Mouse (Mus musculus) heart, postnatal 0 days (tissue): ENCODE measurements at regions not wholly inside any gene's neighbourhood (a gene's known extent, or its start where the extent isn't known, plus 50 kb on each side); places are given as distances from the start of the nearest gene placed in this dataset.

Experiments used
- ATAC-seq: fragments of 200-750 bp; cut with Nextera tagmentation; 2 replicates; pipeline ENCODE4 v1.8.0; 2017; ENCODE audit warnings: low read depth, moderate number of reproducible peaks, moderate library complexity; ENCODE audit not compliant: insufficient read depth
- DNase-seq: peaks from one replicate; pipeline ENCODE4 v3.0.0-alpha.2; 2016; ENCODE audit warnings: low spot score
- H3K27ac ChIP-seq: fragments of 300-500 bp; sonication (generic); 2 replicates; pipeline ENCODE4 v1.5.1; 2014; ENCODE audit warnings: low read depth, mild to moderate bottlenecking
- H3K27me3 ChIP-seq: fragments of 300-500 bp; sonication (generic); 2 replicates; pipeline ENCODE4 v1.6.1; 2014; ENCODE audit warnings: low read length, mixed read lengths; ENCODE audit not compliant: control insufficient read depth, insufficient read depth
- H3K36me3 ChIP-seq: fragments of 300-500 bp; sonication (generic); replicated peaks from 2 replicates; pipeline ENCODE4 v1.6.1; 2014; ENCODE audit warnings: low read length, mixed read lengths; ENCODE audit not compliant: control insufficient read depth, insufficient read depth
- H3K4me1 ChIP-seq: fragments of 300-500 bp; sonication (generic); 2 replicates; pipeline ENCODE4 v1.6.1; 2014; ENCODE audit warnings: antibody characterized with exemption; ENCODE audit not compliant: control insufficient read depth, insufficient read depth
- H3K4me2 ChIP-seq: fragments of 300-500 bp; sonication (generic); 2 replicates; pipeline ENCODE4 v1.6.1; 2014; ENCODE audit warnings: low read depth, mild to moderate bottlenecking, low read length, moderate library complexity
- H3K4me3 ChIP-seq: fragments of 300-500 bp; sonication (generic); 2 replicates; pipeline ENCODE4 v1.5.1; 2014; ENCODE audit warnings: low read depth, low read length
- H3K9ac ChIP-seq: fragments of 300-500 bp; sonication (generic); replicated peaks from 2 replicates; pipeline ENCODE4 v1.6.1; 2014; ENCODE audit warnings: low read depth, low read length, mixed read lengths
- H3K9me3 ChIP-seq: fragments of 300-500 bp; sonication (generic); replicated peaks from 2 replicates; pipeline ENCODE4 v1.6.1; 2016; ENCODE audit warnings: low read length; ENCODE audit not compliant: control insufficient read depth
- CTCF ChIP-seq: IDR thresholded peaks from 2 replicates; pipeline ENCODE4 v1.5.1; 2016; ENCODE audit warnings: antibody characterized with exemption, control low read depth, low read depth
- EP300 ChIP-seq: IDR thresholded peaks from 2 replicates; pipeline ENCODE4 v1.6.1; 2016; ENCODE audit warnings: antibody characterized with exemption, low read depth
- WGBS: fragments of 180-500 bp; shearing (Covaris S2); extraction: QIAGEN DNeasy Blood & Tissue Kit; methylation state at CpG from one replicate; pipeline ENCODE4 v1.1.7; 2014; 5-methylcytosine and 5-hydroxymethylcytosine counted together

DNA sequence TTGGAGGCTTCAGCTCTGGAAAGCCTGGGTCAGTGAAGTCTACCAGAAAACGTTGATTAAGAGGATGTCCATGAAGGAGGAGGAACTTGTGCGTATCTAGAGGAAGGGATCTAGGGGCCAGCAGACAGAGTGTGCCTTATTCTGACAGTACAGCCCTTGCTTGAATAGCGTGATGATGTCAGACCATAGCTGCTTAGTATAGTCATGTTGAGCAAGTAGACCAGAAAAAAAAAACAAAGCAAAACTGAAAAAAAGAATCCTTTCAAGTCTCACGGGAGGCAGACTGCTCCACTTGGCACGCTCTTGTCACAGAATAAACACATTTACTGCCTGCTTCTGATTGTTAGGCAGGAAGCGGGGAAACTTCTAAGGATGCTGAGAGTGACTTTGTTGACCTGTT is 290.7 kb downstream of the Rngtt start:
- TF ChIP-seq EP300 (no peak), CTCF (no peak)
- 50% methylated on average over 6 of the region's 6 CpGs for WGBS
- no peaks in the 10 kb centered on the region for H3K36me3 ChIP-seq
- no peak overlapping the region for H3K4me2 ChIP-seq
- ATAC-seq (no peak), DNase-seq (peak; percentile 18)
- H3K4me3 ChIP-seq, result no peak overlapping the region
- H3K9me3 ChIP-seq, result no peaks in the 10 kb centered on the region
- no peak overlapping the region for H3K9ac ChIP-seq
- no peaks in the 10 kb centered on the region for H3K27me3 ChIP-seq
- no peaks in the 10 kb centered on the region for H3K4me1 ChIP-seq
- H3K27ac ChIP-seq, result no peak overlapping the region

DNA sequence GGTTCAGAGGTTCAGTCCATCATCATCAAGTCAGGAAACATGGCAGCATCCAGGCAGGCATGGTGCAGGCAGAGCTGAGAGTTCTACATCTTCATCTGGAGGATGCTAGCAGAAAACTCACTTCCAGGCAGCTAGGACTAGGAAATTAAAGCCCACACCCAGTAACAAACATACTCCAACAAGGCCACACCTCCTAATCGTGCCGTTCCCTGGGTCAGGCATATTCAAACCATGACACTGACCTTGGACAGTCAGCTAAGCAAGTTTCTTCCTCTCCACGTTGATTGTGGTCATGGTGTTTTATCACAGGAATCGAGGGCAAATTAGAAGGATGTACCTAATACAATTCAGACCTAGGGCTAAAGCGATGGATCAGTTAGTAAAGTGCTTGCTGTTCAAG is 294.5 kb downstream of the Rngtt start:
- Histone ChIP-seq H3K9ac (no peak overlapping the region), H3K4me3 (no peak overlapping the region), H3K4me2 (no peak overlapping the region), H3K27me3 (no peaks in the 10 kb centered on the region), H3K27ac (no peak overlapping the region), H3K9me3 (no peaks in the 10 kb centered on the region), H3K4me1 (no peaks in the 10 kb centered on the region), H3K36me3 (no peaks in the 10 kb centered on the region)
- 78% methylated on average over 5 of the region's 5 CpGs for WGBS
- TF ChIP-seq CTCF, result no peak
- TF ChIP-seq EP300, result no peak
- ATAC-seq (no peak), DNase-seq (no peak)

DNA sequence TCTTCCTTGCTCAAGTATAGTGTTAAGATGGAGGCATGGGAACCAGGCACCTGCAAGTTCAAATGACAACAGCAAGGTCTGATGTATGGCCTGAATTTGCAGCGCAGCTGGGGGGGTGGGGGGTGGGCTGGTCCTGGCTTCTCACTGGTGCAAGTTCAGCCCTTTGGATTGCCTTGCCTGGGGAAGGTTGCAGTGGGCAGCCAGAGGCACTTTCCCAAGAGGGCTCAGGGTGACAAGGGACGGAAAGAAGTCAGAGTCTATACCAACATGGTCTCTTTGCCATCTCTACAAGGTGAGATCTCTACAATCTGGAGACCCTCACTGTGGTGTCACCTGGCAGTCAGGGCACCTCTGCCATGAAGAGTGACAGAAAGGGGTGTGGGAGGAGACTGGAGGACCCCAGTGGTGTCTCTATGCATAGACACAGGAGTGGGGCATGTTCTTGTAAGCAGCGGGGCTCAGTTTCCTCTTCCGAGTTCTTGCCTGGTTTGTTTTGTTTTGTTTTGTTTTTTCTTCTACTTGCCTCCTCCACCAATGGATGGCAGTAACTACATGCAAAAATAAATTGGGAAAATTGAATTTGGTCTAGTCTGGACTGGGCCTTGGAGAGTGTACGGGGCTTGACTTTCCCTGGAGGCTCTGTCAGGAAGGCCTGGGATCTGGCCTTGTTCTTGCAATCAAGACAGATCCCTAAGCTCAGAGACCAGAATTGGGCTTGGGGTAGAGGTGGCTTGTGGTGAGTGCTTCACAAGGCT is 284.4 kb upstream of the Cnr1 start:
- 84% methylated on average over 5 of the region's 5 CpGs for WGBS
- Histone ChIP-seq H3K4me1 (no peaks in the 10 kb centered on the region), H3K27me3 (no peaks in the 10 kb centered on the region), H3K27ac (no peak overlapping the region), H3K36me3 (no peaks in the 10 kb centered on the region), H3K9me3 (no peaks in the 10 kb centered on the region), H3K4me2 (no peak overlapping the region), H3K9ac (no peak overlapping the region), H3K4me3 (no peak overlapping the region)
- ATAC-seq (no peak), DNase-seq (no peak)
- no peak for TF ChIP-seq EP300
- TF ChIP-seq CTCF, result no peak

DNA sequence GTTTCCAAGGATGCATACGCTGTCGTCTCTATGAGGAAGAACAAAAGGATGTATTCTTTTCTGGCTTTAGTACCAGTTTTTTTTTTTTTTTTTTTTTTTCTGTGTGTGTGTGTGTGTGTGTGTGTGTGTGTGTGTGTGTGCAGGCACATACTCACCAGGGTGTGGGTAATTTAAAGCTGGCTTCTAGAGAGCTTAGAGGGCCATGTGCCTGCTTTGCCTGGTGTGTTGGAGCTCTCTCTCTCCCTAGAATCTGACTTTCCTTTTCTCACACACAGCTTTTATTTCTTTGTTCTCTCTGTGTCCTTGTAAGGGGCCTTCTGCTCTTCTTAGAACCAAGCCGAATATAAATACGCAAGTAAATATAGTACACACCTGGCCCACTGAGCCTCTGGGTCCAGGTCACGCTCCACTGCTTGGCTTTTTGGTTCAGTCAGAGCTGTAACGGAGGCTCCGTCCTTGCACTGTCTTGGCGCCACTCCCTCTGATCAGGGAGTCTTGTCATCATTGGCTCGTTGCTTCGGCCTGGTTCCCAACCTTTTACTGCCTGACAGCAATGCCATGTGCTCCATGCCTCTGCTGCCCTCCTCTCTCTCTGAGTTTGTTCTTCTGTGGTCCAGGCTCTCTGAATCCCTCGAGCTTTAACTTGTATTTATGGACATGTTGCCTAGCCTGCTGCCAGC is 283.7 kb upstream of the Cnr1 start:
- 82% methylated on average over 11 of the region's 11 CpGs for WGBS
- Histone ChIP-seq H3K4me2 (no peak overlapping the region), H3K4me1 (no peaks in the 10 kb centered on the region), H3K36me3 (no peaks in the 10 kb centered on the region), H3K4me3 (no peak overlapping the region), H3K27me3 (no peaks in the 10 kb centered on the region), H3K27ac (no peak overlapping the region), H3K9me3 (no peaks in the 10 kb centered on the region), H3K9ac (no peak overlapping the region)
- no peak for TF ChIP-seq EP300
- TF ChIP-seq CTCF, result no peak
- ATAC-seq (no peak), DNase-seq (no peak)

DNA sequence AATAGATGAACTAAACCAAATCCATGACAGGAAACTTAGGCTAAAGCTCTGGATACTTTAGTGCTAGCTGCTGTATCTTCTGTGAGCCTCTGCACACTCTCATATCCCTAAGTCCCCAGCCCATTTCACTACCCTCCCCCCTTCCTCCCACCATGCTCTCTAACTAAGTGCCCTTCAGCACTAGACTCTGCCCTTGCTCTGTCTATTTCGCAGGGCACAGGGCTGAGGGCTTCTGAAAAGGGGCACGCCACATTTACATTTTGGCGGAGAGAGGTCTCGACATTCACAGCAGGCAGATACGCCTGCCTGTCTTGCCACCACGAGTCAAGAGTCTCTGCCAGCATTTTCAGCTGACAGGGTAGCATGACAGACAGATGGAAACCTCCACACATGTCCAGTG is 282.5 kb upstream of the Cnr1 start:
- Histone ChIP-seq H3K36me3 (no peaks in the 10 kb centered on the region), H3K4me3 (no peak overlapping the region), H3K9ac (no peak overlapping the region), H3K27ac (no peak overlapping the region), H3K4me1 (no peaks in the 10 kb centered on the region), H3K4me2 (no peak overlapping the region), H3K27me3 (no peaks in the 10 kb centered on the region), H3K9me3 (no peaks in the 10 kb centered on the region)
- TF ChIP-seq EP300 (no peak), CTCF (no peak)
- DNase-seq (no peak), ATAC-seq (no peak)
- 42% methylated on average over 6 of the region's 6 CpGs for WGBS

DNA sequence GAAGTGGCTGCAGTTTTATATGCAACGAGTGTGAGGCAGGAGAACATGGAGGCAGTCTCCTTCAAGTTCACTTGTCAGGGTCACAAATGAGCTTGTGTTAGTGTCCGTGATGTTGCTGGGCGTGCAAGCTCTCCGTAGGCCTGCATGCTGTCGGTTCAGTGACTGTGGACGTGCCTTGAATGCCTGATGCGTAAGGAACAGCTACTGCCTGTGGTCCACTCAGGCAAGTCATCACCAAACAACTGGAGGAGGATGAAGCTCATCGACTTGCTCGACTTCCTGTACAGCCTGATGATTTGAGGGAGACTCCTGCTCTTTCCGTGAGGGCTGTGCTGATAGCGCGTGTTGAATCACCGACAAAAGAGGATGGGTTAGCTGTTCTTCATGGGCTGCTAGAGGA is 281.9 kb upstream of the Cnr1 start:
- Histone ChIP-seq H3K4me1 (no peaks in the 10 kb centered on the region), H3K9me3 (no peaks in the 10 kb centered on the region)

More for the DNA sequence above, 281.9 kb upstream of the Cnr1 start:
- WGBS, result 65% methylated on average over 13 of the region's 13 CpGs
- Histone ChIP-seq H3K4me2 (no peak overlapping the region), H3K27ac (no peak overlapping the region), H3K27me3 (no peaks in the 10 kb centered on the region), H3K4me3 (no peak overlapping the region), H3K9ac (no peak overlapping the region), H3K36me3 (no peaks in the 10 kb centered on the region)
- no peak for ATAC-seq
- no peak for TF ChIP-seq CTCF
- no peak for TF ChIP-seq EP300
- no peak for DNase-seq
